Mouse (Mus musculus) WW6 (cell line): Measurements from ENCODE around the gene Mt1.
"Not testable (repeated sequence)": the region's sequence is repeated elsewhere in the genome, so short reads cannot be mapped to it uniquely, and the experiment has no call there.

Source experiments
- DNase-seq: peaks from one replicate; pipeline ENCODE4 v3.0.0-alpha.2; 2013; ENCODE audit warnings: low read depth, low spot score

Gene Mt1

GRCm38 (mm10) chr8:94178857-94179712 is at the start of gene Mt1:
TSS of gene Mt1 (plus strand) at chr8:94179082.
- peak; percentile 93 for DNase-seq

GRCm38 (mm10) chr8:94129133-94129789 is 49.6 kb upstream of the Mt1 start:
- no peak for DNase-seq

GRCm38 (mm10) chr8:94130126-94130525 is 48.8 kb upstream of the Mt1 start:
- no peak for DNase-seq

GRCm38 (mm10) chr8:94132096-94132495 is 46.8 kb upstream of the Mt1 start:
- no peak for DNase-seq

GRCm38 (mm10) chr8:94134601-94135000 is 44.3 kb upstream of the Mt1 start:
- not testable (repeated sequence) for DNase-seq

- no peak for DNase-seq
These were observed 43.3 kb upstream of the Mt1 start for GRCm38 (mm10) chr8:94135556-94135955.

- DNase-seq: no peak
These were observed 42.7 kb upstream of the Mt1 start for GRCm38 (mm10) chr8:94136192-94136591.

- no peak for DNase-seq
These were observed 41.9 kb upstream of the Mt1 start, which contains the start of gene Mt4 for GRCm38 (mm10) chr8:94136933-94137332. TSS of gene Mt4 (plus strand) at chr8:94137197.

GRCm38 (mm10) chr8:94140266-94140795 is 38.6 kb upstream of the Mt1 start:
- no peak for DNase-seq

GRCm38 (mm10) chr8:94148236-94148635 is 30.6 kb upstream of the Mt1 start:
- no peak for DNase-seq

- no peak for DNase-seq
These were observed 28.0 kb upstream of the Mt1 start for GRCm38 (mm10) chr8:94150925-94151324.

- DNase-seq: no peak
These were observed 26.2 kb upstream of the Mt1 start, which contains the start of gene Mt3 for GRCm38 (mm10) chr8:94152513-94153300. TSS of gene Mt3 (plus strand) at chr8:94152607.

GRCm38 (mm10) chr8:94153451-94153850 is 25.4 kb upstream of the Mt1 start:
- no peak for DNase-seq

GRCm38 (mm10) chr8:94154537-94154936 is 24.3 kb upstream of the Mt1 start:
- DNase-seq: no peak

- DNase-seq: no peak
These were observed 22.8 kb upstream of the Mt1 start for GRCm38 (mm10) chr8:94156092-94156491.

- DNase-seq: not testable (repeated sequence)
These were observed 13.1 kb upstream of the Mt1 start for GRCm38 (mm10) chr8:94165772-94166171.

GRCm38 (mm10) chr8:94167244-94167643 is 11.6 kb upstream of the Mt1 start:
- peak; percentile 89 for DNase-seq

- no peak for DNase-seq
These were observed 9.3 kb upstream of the Mt1 start for GRCm38 (mm10) chr8:94169547-94169946.

GRCm38 (mm10) chr8:94171321-94171755 is 7.5 kb upstream of the Mt1 start:
- DNase-seq: no peak

GRCm38 (mm10) chr8:94172075-94172808 is 6.6 kb upstream of the Mt1 start, which contains the start of gene Mt2:
TSS of gene Mt2 (plus strand) at chr8:94172664.
- peak; percentile 98 for DNase-seq
